Mouse (Mus musculus): ENCODE results near the gene Anp32b.

Gene Anp32b

GRCm38 (mm10) chr4:46505361-46506057 lies 54.8 kb downstream of the Anp32b start:
- H3K36me3 ChIP-seq (ENCODE audit: control insufficient read depth, insufficient read depth, low read length, poor library complexity, severe bottlenecking) = peaks cover 6% of the 10 kb centered on the region

GRCm38 (mm10) chr4:46506801-46507610 lies 56.3 kb downstream of the Anp32b start:
- H3K27me3 ChIP-seq (ENCODE audit: control insufficient read depth, insufficient read depth, low read length, poor library complexity, severe bottlenecking) = no peaks in the 10 kb centered on the region
- H3K36me3 ChIP-seq (ENCODE audit: control insufficient read depth, insufficient read depth, low read length, poor library complexity, severe bottlenecking) = peaks cover 6% of the 10 kb centered on the region
- DNase-seq (ENCODE audit: low read depth, low spot score) = peak; percentile 94

More at GRCm38 (mm10) chr4:46505361-46506057, 54.8 kb downstream of the Anp32b start:
- no peak for DNase-seq (ENCODE audit: low read depth, low spot score)
- no peaks in the 10 kb centered on the region for H3K27me3 ChIP-seq (ENCODE audit: control insufficient read depth, insufficient read depth, low read length, poor library complexity, severe bottlenecking)

GRCm38 (mm10) chr4:46507736-46508460 lies 57.2 kb downstream of the Anp32b start:
- Histone ChIP-seq H3K36me3 (ENCODE audit: control insufficient read depth, insufficient read depth, low read length, poor library complexity, severe bottlenecking) (peaks cover under 1% of the 10 kb centered on the region), H3K27me3 (ENCODE audit: control insufficient read depth, insufficient read depth, low read length, poor library complexity, severe bottlenecking) (no peaks in the 10 kb centered on the region)
- DNase-seq (ENCODE audit: low read depth, low spot score) = peak; percentile 86

GRCm38 (mm10) chr4:46520491-46520890 lies 69.8 kb downstream of the Anp32b start:
- H3K27me3 ChIP-seq (ENCODE audit: control insufficient read depth, insufficient read depth, low read length, poor library complexity, severe bottlenecking) = no peaks in the 10 kb centered on the region
- H3K36me3 ChIP-seq (ENCODE audit: control insufficient read depth, insufficient read depth, low read length, poor library complexity, severe bottlenecking) = peaks cover 32% of the 10 kb centered on the region
- no peak for DNase-seq (ENCODE audit: low read depth, low spot score)

- no peaks in the 10 kb centered on the region for H3K27me3 ChIP-seq (ENCODE audit: control insufficient read depth, insufficient read depth, low read length, poor library complexity, severe bottlenecking)
- DNase-seq (ENCODE audit: low read depth, low spot score) = no peak
- peaks cover 32% of the 10 kb centered on the region for H3K36me3 ChIP-seq (ENCODE audit: control insufficient read depth, insufficient read depth, low read length, poor library complexity, severe bottlenecking)
Observed at GRCm38 (mm10) chr4:46521457-46521856, 70.8 kb downstream of the Anp32b start.

Measured in splenic B cell, adult 2 months (primary cell).